Mouse (Mus musculus) spleen, adult 10 weeks (tissue): Measurements from ENCODE around the gene Hyal2. TPM values are rescaled to one million over a fixed set of nuclear protein-coding genes. Genes with fewer than 3 reads are reported as not detected.

Experiments used
- polyA plus RNA-seq: library from polyadenylated mRNA; stranded (reverse); fragments of 350-450 nt; fragmentation: Illumina TruSeq; extraction: RNeasy Lipid Tissue Mini Kit (QIAGEN cat#74804); gene quantifications from one replicate; pipeline ENCODE4 v1.2.3, GENCODE M21; 2015; ENCODE audit warnings: low replicate concordance; ENCODE audit not compliant: insufficient read depth

Hyal2 gene
- polyA plus RNA-seq, result 3.6 TPM

DNA sequence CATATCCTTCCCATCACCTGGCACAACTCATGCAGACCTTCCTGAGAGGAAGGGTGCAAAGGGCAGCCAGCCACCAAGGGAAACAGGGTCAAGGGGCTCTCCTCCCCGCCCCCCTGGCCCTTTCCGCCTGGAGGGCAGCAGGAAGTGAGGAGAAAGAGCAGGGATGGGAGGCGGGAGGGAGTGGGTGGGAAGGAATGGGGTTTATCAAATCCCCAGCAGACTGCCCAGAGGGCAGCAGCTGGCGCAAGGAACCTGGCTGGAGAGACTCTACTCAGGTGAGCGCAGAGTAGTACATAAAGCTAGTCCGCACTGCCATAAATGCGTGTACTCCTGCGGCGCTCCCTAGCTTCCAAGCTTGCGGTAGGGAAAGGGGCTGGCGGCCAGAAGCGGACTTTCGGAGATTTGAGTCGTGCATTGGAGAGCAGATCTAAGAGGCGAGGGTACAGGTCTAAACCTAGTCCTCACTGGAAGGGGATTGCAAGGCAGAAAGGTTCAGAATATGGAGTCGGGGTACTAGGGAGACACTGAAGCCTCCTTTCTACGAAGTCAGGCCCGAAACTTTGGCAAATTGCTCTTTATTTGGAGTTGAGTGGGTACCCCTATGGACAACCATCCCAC lies at the start of gene Hyal2:
Hyal2 (plus strand) TSS at position 244 of the 618 bp plus-strand sequence.

DNA sequence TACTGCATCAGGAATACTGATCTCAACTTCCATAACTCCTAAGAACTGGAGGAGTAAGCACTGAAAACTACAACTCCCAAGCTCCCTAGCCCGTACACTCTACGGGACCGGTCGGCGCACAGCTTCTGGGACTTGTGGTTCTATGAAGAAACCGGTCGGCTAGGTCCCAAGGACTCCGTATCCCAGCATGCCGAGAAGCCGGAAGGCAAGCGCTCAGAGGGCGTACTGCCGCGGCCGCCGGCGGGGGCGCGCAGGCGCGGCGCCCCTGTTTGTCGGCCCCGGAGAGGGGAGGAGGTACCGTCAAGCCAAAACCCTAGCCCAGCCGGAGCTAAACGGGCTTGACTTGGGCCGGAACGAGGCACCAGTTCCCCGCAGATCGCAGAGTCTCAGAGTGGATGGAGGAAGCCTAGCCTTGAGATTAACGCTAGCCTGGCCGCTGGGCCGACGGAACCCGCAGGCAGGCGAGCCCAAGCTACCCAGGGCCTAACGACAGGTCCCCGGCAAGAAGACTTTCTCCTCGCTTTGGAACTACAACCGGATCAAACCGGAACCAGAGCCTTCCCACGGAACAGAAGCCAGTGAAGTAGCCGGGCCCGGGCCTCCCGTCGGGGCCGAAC lies 33.8 kb upstream of the Hyal2 start, which contains the start of gene Tmem115:
Tmem115 (plus strand) TSS at position 155 of the 617 bp plus-strand sequence.

DNA sequence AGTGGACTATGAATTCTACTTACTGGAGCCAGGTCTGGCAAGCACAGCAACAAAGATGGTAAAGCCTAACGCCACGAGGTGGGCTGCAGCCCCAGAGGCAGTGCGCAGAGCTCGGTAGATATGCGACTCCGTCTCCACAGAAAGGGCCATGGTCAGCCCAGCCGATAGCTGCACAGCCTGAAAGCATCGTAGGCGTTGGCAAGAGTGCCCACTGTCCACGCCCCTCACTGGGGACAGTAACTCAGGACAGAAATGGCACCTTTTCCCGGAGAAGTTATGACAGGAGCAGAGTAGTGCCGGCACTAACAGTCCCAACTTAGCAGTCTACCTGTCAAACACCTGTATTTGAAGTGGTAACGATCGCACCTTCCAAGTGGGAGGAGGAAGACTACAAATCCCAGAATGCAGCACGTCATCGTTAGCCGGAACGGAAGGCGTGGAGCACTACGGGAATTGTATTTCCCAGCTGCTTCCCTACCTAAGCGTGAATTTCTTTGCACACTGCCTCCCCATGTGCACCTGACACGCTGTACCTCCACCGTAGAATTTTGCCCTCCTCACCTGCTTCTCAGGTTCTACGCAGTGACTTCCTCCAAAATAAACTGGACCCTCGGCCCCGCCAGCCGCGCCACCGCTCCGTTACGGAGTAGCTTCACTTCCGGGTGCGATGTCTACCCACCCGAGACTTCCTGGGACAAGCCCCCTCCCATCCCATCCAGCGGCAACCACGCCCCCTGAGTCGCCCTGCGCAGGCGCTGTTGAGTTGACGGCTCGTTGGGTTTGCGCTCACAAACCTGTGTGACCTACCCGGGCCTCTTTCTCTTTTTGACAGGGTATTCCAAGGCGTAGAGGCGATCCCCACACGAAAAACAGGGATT lies 26.0 kb upstream of the Hyal2 start, which contains the start of the genes Cyb561d2 and Nprl2:
Cyb561d2 (minus strand) TSS at position 720 of the 878 bp plus-strand sequence.
Nprl2 (plus strand) TSS at position 753 of the 878 bp plus-strand sequence.

DNA sequence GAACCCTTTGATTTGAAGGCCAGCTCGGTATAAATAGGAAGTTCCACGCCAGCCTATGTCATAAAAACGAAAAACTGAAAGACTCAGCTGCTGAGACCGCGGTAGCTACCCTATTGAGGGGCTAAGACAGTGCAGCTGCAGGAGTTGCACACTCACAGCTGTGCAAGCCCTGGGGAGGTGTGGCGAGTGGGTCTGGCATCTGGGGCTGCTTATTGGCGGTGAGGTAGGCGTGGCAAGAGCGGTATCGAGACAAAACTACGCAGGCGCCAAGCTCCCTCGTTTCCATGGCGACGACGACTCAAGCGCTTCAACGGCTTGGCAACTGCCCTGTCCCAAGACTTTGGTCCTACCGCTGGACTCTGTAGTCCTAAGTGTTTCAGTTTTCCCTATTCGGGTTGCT lies 20.7 kb upstream of the Hyal2 start, which contains the start of gene Zmynd10:
Zmynd10 (plus strand) TSS at position 273 of the 400 bp plus-strand sequence.

DNA sequence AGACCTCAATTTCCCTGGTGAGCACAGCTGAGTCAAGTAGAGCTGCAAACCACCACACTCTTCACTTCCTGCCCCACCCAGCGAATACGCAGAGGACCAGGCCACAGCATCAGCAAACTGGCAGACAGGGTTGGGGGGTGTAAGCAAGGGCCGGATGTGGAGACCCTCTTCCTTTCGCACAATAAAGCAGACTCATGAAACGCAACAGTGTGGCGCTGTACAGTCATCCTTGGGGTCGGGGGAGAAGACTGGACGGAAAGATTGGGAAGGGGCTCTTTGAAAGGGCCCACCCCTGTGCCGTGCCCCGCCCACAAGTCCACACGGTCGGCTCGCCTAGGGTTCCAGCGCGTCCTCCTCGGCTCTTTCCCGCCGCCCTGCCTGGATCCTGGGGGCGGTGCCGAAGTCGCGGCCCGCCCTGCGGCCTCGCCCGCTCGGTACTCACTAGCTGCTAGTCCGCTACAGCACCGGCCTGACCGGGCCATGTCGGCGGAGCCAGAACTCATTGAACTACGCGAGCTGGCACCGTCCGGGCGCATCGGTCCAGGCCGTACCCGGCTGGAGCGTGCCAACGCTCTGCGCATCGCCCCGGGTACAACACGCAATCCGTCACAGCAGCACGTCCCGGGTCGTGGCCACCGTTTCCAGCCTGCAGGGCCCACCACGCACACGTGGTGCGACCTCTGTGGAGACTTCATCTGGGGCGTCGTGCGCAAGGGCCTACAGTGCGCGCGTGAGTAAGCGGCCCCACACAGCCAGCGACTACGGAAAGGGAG lies 16.4 kb upstream of the Hyal2 start, which contains the start of gene Rassf1:
Rassf1 (plus strand) TSS at position 439 of the 773 bp plus-strand sequence.

DNA sequence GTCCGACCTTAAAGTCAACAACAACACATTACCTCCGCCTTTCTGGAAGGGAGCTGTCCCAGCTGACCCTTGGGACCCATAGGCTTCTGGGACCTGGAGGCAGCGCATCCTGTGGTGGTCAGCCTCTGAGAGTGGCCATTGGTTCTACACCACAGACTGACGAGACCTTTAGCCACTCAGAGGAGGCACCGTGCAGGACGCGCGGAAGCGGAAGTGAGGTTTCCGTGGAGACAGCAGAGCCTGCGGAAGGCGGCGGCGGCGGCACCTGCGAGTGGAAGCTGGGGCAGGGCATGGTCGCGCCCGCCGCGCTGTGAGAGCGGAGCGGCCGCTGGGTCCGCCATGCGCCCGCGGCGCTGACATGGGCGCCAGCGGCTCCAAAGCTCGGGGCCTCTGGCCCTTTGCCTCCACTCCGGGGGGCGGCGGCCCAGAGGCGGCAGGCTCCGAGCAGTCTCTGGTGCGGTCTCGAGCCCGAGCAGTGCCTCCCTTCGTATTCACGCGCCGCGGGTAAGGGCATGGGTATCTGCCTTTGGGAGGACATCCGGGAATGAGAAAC lies 4.6 kb upstream of the Hyal2 start, which contains the start of gene Tusc2:
Tusc2 (plus strand) TSS at position 227 of the 553 bp plus-strand sequence.

DNA sequence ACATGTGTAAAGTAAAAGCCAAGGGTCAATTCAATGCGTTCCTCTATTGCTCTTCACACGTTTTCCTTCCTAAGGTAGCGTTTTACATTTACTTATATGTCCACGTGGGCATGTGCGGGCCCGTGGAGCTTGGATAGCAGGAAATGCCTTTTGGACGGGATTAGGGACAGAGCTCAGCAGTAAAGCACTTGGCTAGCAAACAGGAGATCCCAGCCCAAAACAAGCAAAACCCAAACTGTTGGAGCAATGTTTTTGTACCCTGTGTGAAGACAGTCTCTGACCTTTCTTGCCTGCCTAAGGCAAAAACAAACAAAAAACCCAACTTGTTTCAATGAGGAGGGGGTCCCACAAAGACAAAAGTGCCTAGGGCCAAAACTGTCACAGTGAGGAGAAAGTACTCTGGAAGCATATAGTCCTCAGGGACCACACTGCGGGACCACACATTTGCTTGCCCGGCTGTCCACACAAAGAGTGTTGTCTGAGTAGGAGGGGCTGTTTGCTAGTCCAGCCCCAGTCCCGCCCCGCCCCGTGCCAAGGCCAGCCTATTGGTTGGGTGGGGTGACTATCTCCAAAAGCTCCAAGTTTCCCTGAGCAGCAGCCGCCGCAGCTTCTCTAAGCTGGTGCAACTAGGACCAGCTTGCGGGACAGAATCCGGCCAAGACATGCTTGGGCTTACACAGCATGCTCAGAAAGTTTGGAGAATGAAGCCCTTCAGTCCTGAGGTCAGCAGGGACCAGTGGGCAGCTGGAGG lies 8.8 kb downstream of the Hyal2 start, which contains the start of gene Hyal1:
Hyal1 (plus strand) TSS at position 571 of the 751 bp plus-strand sequence.

DNA sequence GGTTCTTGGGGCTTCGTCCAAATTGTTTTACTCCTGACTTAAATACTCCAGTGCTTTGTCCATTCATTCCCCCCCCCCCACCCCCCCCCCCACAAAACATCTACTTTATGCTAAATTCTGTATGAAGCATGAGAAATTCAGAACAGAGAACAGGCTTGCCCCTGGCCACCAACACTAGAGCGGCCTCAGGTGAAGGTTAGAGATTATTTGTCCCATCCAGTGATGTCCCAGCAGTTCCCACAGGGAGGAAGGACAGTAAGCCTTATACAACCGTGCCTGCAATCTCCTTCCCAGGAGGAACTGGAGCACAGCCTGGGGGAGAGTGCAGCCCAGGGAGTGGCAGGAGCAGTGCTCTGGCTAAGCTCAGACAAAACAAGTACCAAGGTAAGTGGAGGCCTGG lies 10.8 kb downstream of the Hyal2 start, which contains the start of gene Naa80:
Naa80 (plus strand) TSS at position 301 of the 400 bp plus-strand sequence.

DNA sequence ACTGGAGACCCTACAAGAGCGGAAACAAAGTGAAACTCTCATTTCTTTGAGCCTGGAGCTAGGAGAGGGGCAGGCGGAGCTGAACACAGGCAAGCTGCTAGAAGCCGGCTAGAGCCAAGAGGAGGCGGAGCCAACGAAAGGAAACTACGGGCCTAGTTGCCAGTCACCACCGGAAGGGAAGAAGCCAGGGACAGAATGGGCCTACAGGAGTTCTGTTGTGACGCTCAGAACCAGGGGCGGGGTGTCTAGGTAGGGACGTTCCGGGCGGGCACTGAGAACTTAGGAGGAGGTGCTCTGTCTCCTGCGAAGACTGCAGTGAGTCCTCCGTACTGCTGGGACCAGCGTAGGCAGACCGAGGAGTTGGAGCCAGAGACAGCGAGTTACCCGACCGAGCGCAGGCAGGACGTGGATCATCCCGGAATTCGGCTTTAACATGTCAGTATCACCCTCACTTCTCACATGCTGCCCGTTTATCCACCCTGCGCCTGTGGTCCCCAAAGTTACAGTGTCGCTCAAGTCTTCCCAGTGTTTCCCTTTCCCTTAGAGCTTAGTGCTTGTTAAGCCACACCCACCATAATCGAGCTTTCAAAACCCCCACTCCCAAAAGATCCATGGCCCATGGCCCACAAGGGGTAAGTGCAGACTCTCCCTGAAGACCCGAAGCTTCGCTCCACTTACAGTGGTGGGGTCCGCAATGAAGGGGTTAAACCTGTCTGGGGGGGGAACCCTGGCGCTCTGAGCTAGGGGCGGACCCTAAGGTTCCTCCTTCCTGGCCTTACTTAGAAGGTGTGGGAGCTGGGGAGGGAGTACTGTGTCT lies 13.0 kb downstream of the Hyal2 start, which contains the start of gene Hyal3:
Hyal3 (plus strand) TSS at position 318 of the 817 bp plus-strand sequence.

DNA sequence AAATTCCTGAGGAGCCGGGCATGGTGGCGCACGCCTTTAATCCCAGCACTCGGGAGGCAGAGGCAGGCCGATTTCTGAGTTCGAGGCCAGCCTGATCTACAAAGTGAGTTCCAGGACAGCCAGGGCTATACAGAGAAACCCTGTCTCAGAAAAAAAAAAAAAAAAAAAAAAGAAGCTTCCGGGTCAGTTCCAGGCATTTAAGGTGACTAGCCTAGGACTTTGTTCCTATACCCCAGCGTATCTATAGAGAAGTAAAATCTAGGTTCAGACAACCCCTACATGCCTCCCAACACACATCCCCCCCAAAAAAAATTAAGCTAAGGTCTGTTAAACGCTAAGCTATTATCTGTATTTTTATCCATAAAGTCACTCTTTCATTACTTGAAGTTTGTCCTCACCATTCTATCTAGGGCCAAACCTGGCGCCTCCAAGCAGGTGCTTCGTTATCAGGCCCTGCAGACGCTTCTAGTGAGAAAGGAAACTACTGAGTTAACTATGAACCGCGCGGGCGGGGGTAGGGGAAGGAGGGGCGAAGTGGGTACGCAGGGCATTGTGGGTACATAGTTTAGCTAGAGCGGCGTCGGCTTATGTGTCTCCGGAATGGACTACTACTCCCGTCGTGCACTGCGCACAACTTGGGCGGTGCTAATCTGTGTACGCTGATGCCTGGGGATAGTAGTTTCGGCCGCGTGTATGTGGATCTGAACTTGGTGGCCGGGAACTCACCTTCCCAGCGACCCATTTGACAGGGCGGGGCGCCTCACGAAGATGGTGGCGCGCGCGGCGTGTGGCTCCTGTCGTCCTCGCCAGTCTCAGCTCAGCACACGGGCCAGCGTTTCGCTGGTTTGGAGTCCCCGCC lies 19.5 kb downstream of the Hyal2 start, which contains the start of gene Ifrd2:
Ifrd2 (plus strand) TSS at position 669 of the 859 bp plus-strand sequence.

DNA sequence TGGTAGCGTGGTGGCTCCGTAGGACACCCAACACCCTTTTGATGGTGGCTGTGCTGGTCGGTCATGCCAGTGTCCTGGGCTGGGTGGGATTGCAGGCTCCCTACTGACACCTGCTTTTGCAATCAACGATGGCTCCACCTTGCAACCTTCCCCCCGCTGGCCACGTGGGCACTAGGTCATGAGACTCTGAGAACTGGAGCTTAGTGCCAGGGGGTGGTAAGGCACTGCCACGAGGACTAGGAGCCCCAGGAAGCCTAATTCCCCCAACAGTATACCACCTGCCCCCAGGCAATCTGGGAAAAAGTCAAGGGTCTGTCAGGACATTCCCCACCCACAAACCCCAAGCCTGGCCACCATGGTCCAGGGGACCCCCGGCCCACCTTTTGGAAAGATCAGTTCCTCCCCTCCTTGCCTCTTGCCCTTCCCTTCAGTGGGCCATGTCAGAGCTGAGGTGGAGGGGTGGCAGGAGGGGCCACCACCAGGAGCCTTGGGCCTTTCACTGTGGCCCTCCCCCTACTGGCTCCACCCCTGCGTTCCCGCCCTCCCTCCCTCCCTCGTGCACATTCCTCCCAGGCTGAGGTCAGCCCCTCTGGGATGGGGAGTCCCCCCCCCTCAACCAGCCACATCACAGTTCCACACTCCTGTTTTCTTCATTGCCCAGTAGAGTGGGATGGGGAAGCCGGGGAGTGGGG lies 41.1 kb downstream of the Hyal2 start, which contains the start of gene Sema3b:
Sema3b (minus strand) TSS at position 489 of the 692 bp plus-strand sequence.

Other genes starting within 250 kb of the Hyal2 start
- gene Hemk1, start 229.6 kb upstream of the Hyal2 start, polyA plus RNA-seq, result 12.2 TPM
- 0.30 TPM for gene 6430571L13Rik, start 227.3 kb upstream of the Hyal2 start, polyA plus RNA-seq
- 0.33 TPM for gene Cacna2d2, start 168.3 kb upstream of the Hyal2 start, polyA plus RNA-seq
- gene Tmem115, start 34.0 kb upstream of the Hyal2 start, polyA plus RNA-seq, result 5.3 TPM
- gene Cyb561d2, start 25.8 kb upstream of the Hyal2 start, polyA plus RNA-seq, result 11.6 TPM
- gene Nprl2, start 25.7 kb upstream of the Hyal2 start, polyA plus RNA-seq, result 20.9 TPM
- 0.14 TPM for gene Zmynd10, start 20.6 kb upstream of the Hyal2 start, polyA plus RNA-seq
- gene Rassf1, start 16.4 kb upstream of the Hyal2 start, polyA plus RNA-seq, result 39.0 TPM
- 30.9 TPM for gene Tusc2, start 4.7 kb upstream of the Hyal2 start, polyA plus RNA-seq
- gene Hyal1, start 9.0 kb downstream of the Hyal2 start, polyA plus RNA-seq, result 4.6 TPM
- 2.7 TPM for gene Naa80, start 10.9 kb downstream of the Hyal2 start, polyA plus RNA-seq
- gene Hyal3, start 12.9 kb downstream of the Hyal2 start, polyA plus RNA-seq, result 0.12 TPM
- gene Ifrd2, start 19.7 kb downstream of the Hyal2 start, polyA plus RNA-seq, result 38.0 TPM
- gene Sema3b, start 41.3 kb downstream of the Hyal2 start, polyA plus RNA-seq, result 1.8 TPM
- gene Gnai2, start 67.4 kb downstream of the Hyal2 start, polyA plus RNA-seq, result 273 TPM
- gene Slc38a3, start 101.6 kb downstream of the Hyal2 start, polyA plus RNA-seq, result not detected
- gene Gnat1, start 111.8 kb downstream of the Hyal2 start, polyA plus RNA-seq, result not detected
- 17.7 TPM for gene Sema3f, start 142.5 kb downstream of the Hyal2 start, polyA plus RNA-seq
- gene Rbm5, start 203.1 kb downstream of the Hyal2 start, polyA plus RNA-seq, result 334 TPM